Mouse (Mus musculus) liver, embryonic 14.5 days (tissue): ENCODE results near the gene Zbtb21. TPM values are rescaled to one million over a fixed set of nuclear protein-coding genes. Genes with fewer than 3 reads are reported as not detected.
A peak's percentile ranks its signal among the peaks of the same experiment; 100 is the strongest.

Source experiments
- ATAC-seq: fragments of 200-750 bp; cut with Nextera tagmentation; 2 replicates; pipeline ENCODE4 v1.8.0; 2017; ENCODE audit warnings: moderate number of reproducible peaks, mild to moderate bottlenecking, moderate library complexity; ENCODE audit not compliant: insufficient read depth
- DNase-seq, 3 experiments: peaks; one replicate each; pipeline ENCODE4 v3.0.0-alpha.2; 2012 to 2013; ENCODE audit warnings: low read depth in 3 of 3, low spot score in 3 of 3
- H3K27ac ChIP-seq: fragments of 300-500 bp; sonication (generic); 2 replicates; pipeline ENCODE4 v1.5.1; 2014; ENCODE audit warnings: moderate library complexity, mild to moderate bottlenecking, control low read depth, inconsistent platforms
- H3K27me3 ChIP-seq: fragments of 300-500 bp; sonication (generic); 2 replicates; pipeline ENCODE4 v1.6.1; 2014; ENCODE audit warnings: mild to moderate bottlenecking, low read length, moderate library complexity; ENCODE audit not compliant: control insufficient read depth, insufficient read depth
- H3K36me3 ChIP-seq: fragments of 300-500 bp; sonication (generic); replicated peaks from 2 replicates; pipeline ENCODE4 v1.6.1; 2014; ENCODE audit warnings: low read depth; ENCODE audit not compliant: control insufficient read depth, insufficient read depth
- H3K4me1 ChIP-seq, 2 experiments: fragments of 200-500 bp in 1 of 2; fragments of 300-500 bp in 1 of 2; sonication (generic) in 1 of 2; replicated peaks; 2 replicates each; pipeline ENCODE4 v1.6.1; 2012 to 2014; ENCODE audit warnings: antibody characterized with exemption in 1 of 2, inconsistent platforms in 1 of 2, low read length in 1 of 2; ENCODE audit not compliant: control insufficient read depth in 2 of 2, insufficient read depth in 2 of 2
- H3K4me2 ChIP-seq: fragments of 300-500 bp; sonication (generic); 2 replicates; pipeline ENCODE4 v1.6.1; 2014; ENCODE audit warnings: low read depth, mild to moderate bottlenecking, control low read depth, moderate library complexity
- H3K4me3 ChIP-seq, 2 experiments: fragments of 200-500 bp in 1 of 2; fragments of 300-500 bp in 1 of 2; sonication (generic) in 1 of 2; 2 replicates each; pipeline ENCODE4 v1.5.1; 2012 to 2014; ENCODE audit warnings: low read depth in 2 of 2, low read length in 2 of 2, mild to moderate bottlenecking in 2 of 2, control low read depth in 1 of 2, inconsistent platforms in 1 of 2, moderate library complexity in 1 of 2; ENCODE audit not compliant: insufficient read depth in 1 of 2
- H3K9ac ChIP-seq: fragments of 300-500 bp; sonication (generic); replicated peaks from 2 replicates; pipeline ENCODE4 v1.6.1; 2014; ENCODE audit warnings: mild to moderate bottlenecking, control low read depth, moderate library complexity
- H3K9me3 ChIP-seq: fragments of 300-500 bp; sonication (generic); 2 replicates; pipeline ENCODE4 v1.6.1; 2016; ENCODE audit warnings: low read length, mixed read lengths; ENCODE audit not compliant: control insufficient read depth
- CTCF ChIP-seq: IDR thresholded peaks from 2 replicates; pipeline ENCODE4 v1.5.1; 2016; ENCODE audit warnings: antibody characterized with exemption, low read depth, control low read depth
- EP300 ChIP-seq: IDR thresholded peaks from 2 replicates; pipeline ENCODE4 v1.6.1; 2016; ENCODE audit warnings: antibody characterized with exemption, low read depth
- WGBS: fragments of 180-500 bp; shearing (Covaris S2); extraction: QIAGEN DNeasy Blood & Tissue Kit; methylation state at CpG from one replicate; pipeline ENCODE4 v1.1.7; 2014; ENCODE audit not compliant: insufficient replicate concordance; 5-methylcytosine and 5-hydroxymethylcytosine counted together
- polyA plus RNA-seq, 2 experiments: library from polyadenylated mRNA; depleted of rRNA in 1 of 2; stranded (reverse) in 1 of 2; unstranded in 1 of 2; fragments of >200 nt; fragmentation: Nextera tagmentation in 1 of 2; extraction: Ambion mirVana in 1 of 2; gene quantifications; 2 replicates each; pipeline versions ENCODE4 v1.2.1 to v1.2.3; 2012 to 2014

Zbtb21 gene
- polyA plus RNA-seq, 2 experiments: 3.2 to 3.5 TPM

GRCm38 (mm10) chr16:97956011-97956410 lies 6.4 kb downstream of the Zbtb21 start:
- no peaks in the 10 kb centered on the region for H3K9me3 ChIP-seq
- H3K4me1 ChIP-seq: peaks cover 41 to 46% of the 10 kb centered on the region in 2 experiments
- H3K27ac ChIP-seq: no peak overlapping the region
- WGBS: 72% methylated on average over 2 of the region's 2 CpGs
- no peak for ATAC-seq
- no peak overlapping the region for H3K9ac ChIP-seq
- no peaks in the 10 kb centered on the region for H3K27me3 ChIP-seq
- peaks cover 5% of the 10 kb centered on the region for H3K36me3 ChIP-seq
- H3K4me3 ChIP-seq: no peak overlapping the region
- no peak for DNase-seq
- H3K4me2 ChIP-seq: no peak overlapping the region
- TF ChIP-seq EP300 (no peak), CTCF (no peak)

GRCm38 (mm10) chr16:97953300-97953699 lies 9.1 kb downstream of the Zbtb21 start:
- H3K4me2 ChIP-seq: peak overlapping the region; percentile 11
- DNase-seq (peak in 1 of 3 experiments; percentile 44), ATAC-seq (peak; percentile 82)
- no peak for TF ChIP-seq CTCF
- TF ChIP-seq EP300: peak; percentile 68
- H3K27me3 ChIP-seq: no peaks in the 10 kb centered on the region
- H3K9ac ChIP-seq: no peak overlapping the region; the same call in 1 of the 2 replicates
- H3K4me3 ChIP-seq: no peak overlapping the region
- no peaks in the 10 kb centered on the region for H3K9me3 ChIP-seq
- 16% methylated on average over 2 of the region's 2 CpGs for WGBS
- peaks cover 9% of the 10 kb centered on the region for H3K36me3 ChIP-seq
- peak overlapping the region; percentile 65 for H3K27ac ChIP-seq
- peaks cover 18 to 36% of the 10 kb centered on the region in 2 experiments for H3K4me1 ChIP-seq

GRCm38 (mm10) chr16:97952801-97953200 lies 9.6 kb downstream of the Zbtb21 start:
- Histone ChIP-seq H3K9me3 (no peaks in the 10 kb centered on the region), H3K4me1 (peaks cover 14 to 33% of the 10 kb centered on the region in 2 experiments), H3K27ac (peak overlapping the region; percentile 65), H3K27me3 (no peaks in the 10 kb centered on the region), H3K9ac (no peak overlapping the region; the same call in 1 of the 2 replicates), H3K4me2 (peak overlapping the region; percentile 11), H3K4me3 (no peak overlapping the region), H3K36me3 (peaks cover 9% of the 10 kb centered on the region)
- DNase-seq (peak in 1 of 3 experiments; percentile 51), ATAC-seq (peak; percentile 89)
- no peak for TF ChIP-seq CTCF
- TF ChIP-seq EP300: peak; percentile 50
- 44% methylated on average over 9 of the region's 9 CpGs for WGBS

- Histone ChIP-seq H3K9me3 (no peaks in the 10 kb centered on the region), H3K27ac (no peak overlapping the region; the same call in none of the 2 replicates), H3K4me1 (peaks cover 11 to 28% of the 10 kb centered on the region in 2 experiments; a peak in 3 of 4 replicates), H3K4me3 (no peak overlapping the region), H3K4me2 (peak overlapping the region; percentile 11; the same call in 1 of the 2 replicates), H3K9ac (no peak overlapping the region), H3K27me3 (no peaks in the 10 kb centered on the region), H3K36me3 (peaks cover 9% of the 10 kb centered on the region)
- no peak for ATAC-seq
- WGBS: 70% methylated on average over 4 of the region's 4 CpGs
- DNase-seq: no peak
- no peak for TF ChIP-seq CTCF
- TF ChIP-seq EP300: no peak
Measured at GRCm38 (mm10) chr16:97952371-97952770, 10.1 kb downstream of the Zbtb21 start.

- ATAC-seq: no peak
- TF ChIP-seq EP300 (no peak), CTCF (no peak)
- 88% methylated on average over 8 of the region's 8 CpGs for WGBS
Measured at GRCm38 (mm10) chr16:97950061-97950460, 12.4 kb downstream of the Zbtb21 start.

More at GRCm38 (mm10) chr16:97950061-97950460, 12.4 kb downstream of the Zbtb21 start:
- DNase-seq: no peak
- Histone ChIP-seq H3K4me2 (no peak overlapping the region), H3K4me1 (peaks cover 10 to 25% of the 10 kb centered on the region in 2 experiments; a peak in 3 of 4 replicates), H3K27me3 (no peaks in the 10 kb centered on the region), H3K9me3 (no peaks in the 10 kb centered on the region), H3K9ac (no peak overlapping the region), H3K36me3 (peaks cover 9% of the 10 kb centered on the region), H3K4me3 (no peak overlapping the region), H3K27ac (no peak overlapping the region)
